Mouse (Mus musculus): ENCODE data around the gene Gm3854. TPM values are rescaled to one million over a fixed set of nuclear protein-coding genes. Genes with fewer than 3 reads are reported as not detected.

The Gm3854 gene
- polyA plus RNA-seq, 1 experiment: 0.01 TPM

DNA sequence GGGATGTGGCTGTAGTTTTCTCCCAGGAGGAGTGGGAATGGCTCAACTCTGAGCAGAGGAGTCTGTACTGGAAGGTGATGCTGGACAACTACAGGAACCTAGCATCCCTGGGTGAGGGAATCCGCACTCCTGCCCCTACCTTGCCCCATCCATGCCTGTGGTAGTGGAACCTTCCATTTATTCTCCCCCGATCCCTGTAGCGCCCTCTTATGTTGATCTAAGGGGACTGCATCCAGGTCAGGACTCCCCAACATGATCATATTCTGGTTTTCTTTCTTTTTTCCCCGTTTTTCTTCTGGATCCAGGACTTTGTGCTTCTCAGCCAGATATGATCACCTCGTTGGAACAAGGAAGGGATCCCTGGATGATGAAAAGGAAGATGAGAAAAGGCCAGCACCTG is 45.9 kb downstream of the Gm3854 start:
- Histone ChIP-seq H3K27me3 (ENCODE audit: control insufficient read depth, insufficient read depth, insufficient read length) (no peaks in the 10 kb centered on the region), H3K36me3 (ENCODE audit: control insufficient read depth, insufficient read depth) (peaks cover 14% of the 10 kb centered on the region), H3ac (ENCODE audit: control insufficient read depth, insufficient read length, low read depth) (no peak overlapping the region), H3K79me3 (ENCODE audit: low read depth) (peaks cover 2% of the 10 kb centered on the region), H3K79me2 (ENCODE audit: control insufficient read depth, insufficient read depth) (no peaks in the 10 kb centered on the region), H3K4me3 (ENCODE audit: insufficient read depth, poor library complexity, severe bottlenecking) (no peak overlapping the region)
- TF ChIP-seq FOSL1 (IDR thresholded peaks at IDR 0.05; ENCODE audit: insufficient read depth, low read length, poor library complexity, severe bottlenecking) (no peak), MYOD1 (IDR thresholded peaks at IDR 0.05; ENCODE audit: control insufficient read depth, insufficient read length, low read depth) (no peak), USF1 (IDR thresholded peaks at IDR 0.05; ENCODE audit: low read depth) (no peak), MAX (IDR thresholded peaks at IDR 0.05) (no peak), CTCF (IDR thresholded peaks at IDR 0.05; ENCODE audit: control insufficient read depth, insufficient read depth, insufficient read length) (no peak), MYOG (IDR thresholded peaks at IDR 0.05; ENCODE audit: control insufficient read depth, extremely low read depth, insufficient read length) (no peak), CEBPB (IDR thresholded peaks at IDR 0.05; ENCODE audit: low read depth) (no peak)

DNA sequence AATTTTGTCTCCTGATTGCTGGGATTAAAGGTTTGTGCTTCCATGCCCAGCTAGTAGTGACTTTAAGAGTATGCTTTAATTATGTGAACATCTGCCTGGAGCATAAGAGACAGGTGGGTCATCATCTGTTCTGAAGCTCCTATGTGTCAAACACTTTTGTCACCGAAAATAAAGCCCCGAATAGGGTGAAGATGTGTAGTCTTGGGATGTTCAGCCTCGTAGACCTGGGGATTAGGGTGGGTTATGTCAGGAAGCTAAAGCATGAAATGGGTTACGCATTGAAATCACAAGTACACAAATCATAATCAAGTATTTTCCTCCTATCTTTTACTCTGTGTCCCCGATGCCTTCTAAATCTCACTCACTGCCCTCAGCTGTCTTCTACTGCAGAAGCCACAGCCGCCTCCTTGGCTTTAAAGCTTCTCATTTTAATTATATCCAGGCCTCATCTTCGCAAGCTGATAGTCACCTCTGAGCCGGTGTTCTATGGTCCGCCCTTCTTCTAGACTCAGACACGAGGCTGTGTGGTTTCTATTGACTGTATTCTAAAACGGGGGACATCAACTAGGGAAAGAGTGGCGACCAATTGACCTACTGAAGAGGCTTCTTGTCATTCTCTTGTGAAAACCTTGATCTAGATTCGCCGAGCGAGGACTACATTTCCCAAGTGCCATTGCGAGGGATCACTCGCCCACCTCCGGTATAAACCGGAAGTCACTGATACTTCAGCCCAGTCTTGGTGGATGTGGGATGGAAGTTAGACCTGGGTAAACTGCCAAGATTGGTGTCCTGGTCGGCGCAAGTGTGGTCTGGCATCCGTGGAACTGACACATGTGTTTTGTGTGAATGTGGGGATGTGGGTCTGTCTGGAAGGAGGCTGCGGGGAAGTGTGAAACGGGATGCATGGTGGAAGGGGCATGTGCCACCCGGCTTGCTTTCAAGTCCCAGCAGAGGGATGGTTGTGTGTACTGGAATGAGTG is 54.7 kb downstream of the Gm3854 start, which contains the start of gene Smim17:
Gene Smim17 (plus strand): TSS at position 720 of the 980 bp plus-strand sequence.
- H3K79me2 ChIP-seq (ENCODE audit: control insufficient read depth, insufficient read depth): no peaks in the 10 kb centered on the region
- H3K27me3 ChIP-seq (ENCODE audit: control insufficient read depth, insufficient read depth, insufficient read length): no peaks in the 10 kb centered on the region
- H3K36me3 ChIP-seq (ENCODE audit: control insufficient read depth, insufficient read depth): peaks cover 11% of the 10 kb centered on the region
- no peak within 1 kb of the TSS for H3ac ChIP-seq (ENCODE audit: control insufficient read depth, insufficient read length, low read depth)
- H3K79me3 ChIP-seq (ENCODE audit: low read depth): no peaks in the 10 kb centered on the region
- TF ChIP-seq CEBPB (IDR thresholded peaks at IDR 0.05; ENCODE audit: low read depth): no peak
- TF ChIP-seq MYOD1 (IDR thresholded peaks at IDR 0.05; ENCODE audit: control insufficient read depth, insufficient read length, low read depth): no peak
- no peak for TF ChIP-seq MYOG (IDR thresholded peaks at IDR 0.05; ENCODE audit: control insufficient read depth, extremely low read depth, insufficient read length)
- no peak for TF ChIP-seq FOSL1 (IDR thresholded peaks at IDR 0.05; ENCODE audit: insufficient read depth, low read length, poor library complexity, severe bottlenecking)
- TF ChIP-seq USF1 (IDR thresholded peaks at IDR 0.05; ENCODE audit: low read depth): no peak
- TF ChIP-seq MAX (IDR thresholded peaks at IDR 0.05): no peak
- no peak for TF ChIP-seq CTCF (IDR thresholded peaks at IDR 0.05; ENCODE audit: control insufficient read depth, insufficient read depth, insufficient read length)
- H3K4me3 ChIP-seq (ENCODE audit: insufficient read depth, poor library complexity, severe bottlenecking): no peak within 1 kb of the TSS

Other genes starting within 250 kb of the Gm3854 start
- 31.1 TPM for gene Zfp787, start 187.8 kb upstream of the Gm3854 start, polyA plus RNA-seq (2012; fragmentation: generic; extraction: Trizol)
- gene Zfp444, start 171.5 kb upstream of the Gm3854 start, polyA plus RNA-seq (2012; fragmentation: generic; extraction: Trizol): 30.9 TPM
- not detected for gene Galp, start 146.7 kb upstream of the Gm3854 start, polyA plus RNA-seq (2012; fragmentation: generic; extraction: Trizol)
- gene Zscan5b, start 121.5 kb upstream of the Gm3854 start, polyA plus RNA-seq (2012; fragmentation: generic; extraction: Trizol): not detected
- not detected for gene Epp13, start 91.0 kb upstream of the Gm3854 start, polyA plus RNA-seq (2012; fragmentation: generic; extraction: Trizol)
- gene Zfp667, start 57.2 kb upstream of the Gm3854 start, polyA plus RNA-seq (2012; fragmentation: generic; extraction: Trizol): 1.4 TPM
- gene Zfp583, start 12.5 kb upstream of the Gm3854 start, polyA plus RNA-seq (2012; fragmentation: generic; extraction: Trizol): 0.18 TPM
- gene Zfp78, start 19.5 kb downstream of the Gm3854 start, polyA plus RNA-seq (2012; fragmentation: generic; extraction: Trizol): 0.34 TPM
- gene Zfp28, start 39.5 kb downstream of the Gm3854 start, polyA plus RNA-seq (2012; fragmentation: generic; extraction: Trizol): 2.7 TPM
- gene Smim17, start 55.0 kb downstream of the Gm3854 start, polyA plus RNA-seq (2012; fragmentation: generic; extraction: Trizol): 0.06 TPM
- gene Gm20715, start 66.5 kb downstream of the Gm3854 start, polyA plus RNA-seq (2012; fragmentation: generic; extraction: Trizol): not detected
- not detected for gene Olfr1344, start 94.9 kb downstream of the Gm3854 start, polyA plus RNA-seq (2012; fragmentation: generic; extraction: Trizol)
- gene Olfr1336, start 112.4 kb downstream of the Gm3854 start, polyA plus RNA-seq (2012; fragmentation: generic; extraction: Trizol): not detected
- 0.01 TPM for gene Olfr1346, start 123.3 kb downstream of the Gm3854 start, polyA plus RNA-seq (2012; fragmentation: generic; extraction: Trizol)
- not detected for gene Olfr5, start 143.2 kb downstream of the Gm3854 start, polyA plus RNA-seq (2012; fragmentation: generic; extraction: Trizol)
- gene Olfr1347, start 156.0 kb downstream of the Gm3854 start, polyA plus RNA-seq (2012; fragmentation: generic; extraction: Trizol): not detected
- gene Olfr1348, start 165.0 kb downstream of the Gm3854 start, polyA plus RNA-seq (2012; fragmentation: generic; extraction: Trizol): not detected
- gene Olfr1349, start 179.2 kb downstream of the Gm3854 start, polyA plus RNA-seq (2012; fragmentation: generic; extraction: Trizol): not detected
- gene Olfr1350, start 221.1 kb downstream of the Gm3854 start, polyA plus RNA-seq (2012; fragmentation: generic; extraction: Trizol): not detected